Mouse (Mus musculus) embryo, embryonic 10 days (tissue): ENCODE measurements at regions not wholly inside any gene's neighbourhood (a gene's known extent, or its start where the extent isn't known, plus 50 kb on each side); places are given as distances from the start of the nearest gene placed in this dataset.
"Not testable (repeated sequence)": the region's sequence is repeated elsewhere in the genome, so short reads cannot be mapped to it uniquely, and the experiment has no call there.

Experiments
- DNase-seq: peaks from one replicate; pipeline ENCODE4 v3.0.0-alpha.2; 2015; ENCODE audit warnings: low spot score

DNA sequence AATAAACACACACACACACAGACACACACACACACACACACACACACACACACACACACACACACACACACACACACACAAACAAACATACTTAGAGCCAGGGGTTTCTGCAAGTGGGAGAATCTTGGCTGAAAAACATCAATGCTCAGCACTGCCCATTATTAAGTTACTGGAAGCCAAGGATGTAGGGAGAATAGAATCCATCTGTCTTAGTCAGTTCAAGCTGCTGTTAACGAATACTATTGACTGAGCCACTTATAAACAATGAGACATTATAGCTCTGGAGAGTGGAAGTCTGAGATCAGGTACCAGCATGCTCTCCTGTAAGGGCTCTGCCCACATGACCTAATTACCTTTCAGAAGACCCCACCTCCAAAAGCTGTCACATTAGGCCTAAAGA lies 87.4 kb downstream of the Fam174b start:
- no peak for DNase-seq

DNA sequence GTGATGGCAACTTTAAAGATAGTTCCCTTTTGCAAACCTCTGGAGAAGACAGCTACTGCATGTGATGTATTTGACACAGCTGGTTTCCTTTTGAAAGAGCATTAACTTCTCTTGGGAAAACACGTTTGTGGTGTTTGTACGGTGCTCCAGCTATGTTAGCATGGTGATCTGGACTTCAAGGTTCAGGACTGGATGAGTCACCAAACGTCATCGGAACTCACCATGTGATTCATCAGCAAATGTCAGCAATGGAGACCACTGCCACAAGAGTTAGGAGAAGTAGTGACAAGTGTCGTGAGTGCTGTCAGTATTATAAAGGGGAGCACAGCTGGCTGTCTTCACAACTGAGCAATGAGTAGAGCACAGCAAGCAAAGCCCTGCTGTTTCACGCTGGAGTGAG lies 90.5 kb downstream of the Fam174b start:
- DNase-seq, result no peak

DNA sequence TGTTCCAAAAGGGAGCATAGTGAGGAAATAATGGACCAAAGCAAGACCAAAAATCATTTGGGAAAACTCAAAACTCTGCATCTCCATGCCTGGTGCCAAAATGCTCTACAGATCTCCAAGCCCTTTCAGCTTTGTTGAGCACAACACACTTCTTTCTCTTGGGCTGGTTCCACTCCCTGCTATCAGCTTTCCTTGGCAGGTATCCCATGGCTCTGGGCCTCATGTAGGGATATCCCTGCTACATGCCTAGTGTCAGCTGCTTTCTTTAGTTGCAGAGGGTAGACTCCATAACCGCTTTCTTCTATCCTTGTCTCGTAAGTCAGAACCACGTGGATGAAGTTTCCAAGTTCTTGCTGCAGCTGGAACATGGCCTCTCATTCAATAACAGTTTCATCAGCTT lies 100.3 kb downstream of the Fam174b start:
- no peak for DNase-seq

DNA sequence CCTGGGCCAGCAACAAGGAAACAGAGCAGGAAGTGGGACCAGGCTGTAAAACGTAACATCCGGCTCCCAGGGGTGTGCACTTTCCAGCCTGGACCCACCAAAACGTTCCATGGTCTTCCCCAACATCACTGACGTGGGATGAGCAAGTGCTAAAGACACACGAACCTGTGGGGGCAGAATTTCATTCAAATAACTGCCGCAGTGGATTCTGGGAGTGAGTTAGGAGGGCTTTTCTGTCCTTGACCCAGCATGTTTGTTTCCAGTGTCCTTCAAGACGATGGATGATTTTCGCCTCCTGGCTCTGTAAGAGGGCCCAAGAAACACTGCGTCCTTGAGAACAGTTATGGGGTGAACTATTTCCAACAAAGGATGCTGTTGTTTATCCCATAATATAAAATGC lies 112.1 kb downstream of the Fam174b start:
- DNase-seq, result no peak

DNA sequence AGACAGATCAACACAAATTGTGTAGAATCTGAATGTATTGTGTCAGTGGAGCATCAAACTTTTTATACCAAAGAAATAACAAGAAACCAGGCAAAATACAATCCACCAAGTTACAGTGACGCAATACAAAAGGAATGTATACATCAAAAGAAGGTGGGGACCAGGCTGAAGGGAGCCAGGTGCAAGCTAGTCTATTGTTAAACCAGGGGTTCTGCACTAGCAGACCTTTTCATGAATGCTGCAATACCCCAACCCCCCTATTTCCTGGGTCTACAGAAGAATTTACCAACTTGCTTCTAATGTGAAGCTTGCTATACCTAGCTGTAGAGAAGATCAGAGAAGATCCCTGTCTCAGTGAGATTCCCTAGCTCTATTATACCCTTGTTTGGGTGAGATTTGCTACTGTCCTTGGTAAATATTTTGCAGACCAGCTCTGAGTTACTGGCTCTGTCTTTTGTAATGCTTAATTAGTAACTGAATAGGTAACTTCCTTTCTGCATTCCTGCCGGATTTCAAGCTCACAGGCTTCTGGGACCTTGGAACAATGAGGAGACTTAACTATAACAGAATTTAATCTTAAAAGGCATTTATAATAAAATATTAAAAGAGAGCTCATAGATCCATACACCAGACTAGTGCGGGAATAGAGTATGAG lies 113.3 kb downstream of the Fam174b start:
- DNase-seq, result not testable (repeated sequence)

DNA sequence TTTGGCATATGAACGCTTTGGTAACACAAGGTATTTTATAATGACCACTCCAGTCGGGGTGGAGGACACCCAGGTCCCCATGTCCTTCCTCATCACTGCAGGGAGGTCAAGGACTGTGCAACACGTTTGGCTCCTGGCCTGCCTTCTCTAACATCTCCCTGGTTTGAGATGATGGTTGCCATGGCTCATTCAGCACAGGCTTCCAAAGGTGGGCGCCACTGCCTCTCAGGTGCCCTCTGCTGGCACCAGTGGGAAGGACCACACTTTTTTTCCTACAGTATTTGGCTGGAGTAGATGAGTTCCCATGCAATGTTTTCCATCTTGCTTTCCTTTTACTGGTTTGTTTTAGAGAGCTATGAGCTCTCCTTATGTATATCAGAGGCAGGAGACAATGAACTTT lies 115.4 kb downstream of the Fam174b start:
- peak; percentile 70 for DNase-seq

DNA sequence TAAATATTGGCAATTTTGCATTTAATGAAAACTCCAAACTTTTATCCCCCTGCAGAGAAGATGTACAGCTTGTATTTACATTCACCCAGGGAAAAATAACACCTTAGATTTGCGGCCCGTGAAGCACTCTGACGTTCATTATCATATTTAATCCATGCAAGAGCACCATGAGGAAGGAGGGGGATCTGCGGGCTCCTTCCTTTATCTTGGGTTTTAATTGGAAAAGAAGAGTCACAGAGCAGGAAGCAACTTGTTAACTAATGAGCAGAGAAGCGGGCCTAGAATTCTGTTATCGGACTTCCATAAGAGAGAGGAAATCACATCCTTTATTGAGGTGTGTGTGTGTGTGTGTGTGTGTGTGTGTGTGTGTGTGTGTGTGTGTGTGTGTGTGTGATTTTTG lies 116.8 kb downstream of the Fam174b start:
- DNase-seq, result no peak

DNA sequence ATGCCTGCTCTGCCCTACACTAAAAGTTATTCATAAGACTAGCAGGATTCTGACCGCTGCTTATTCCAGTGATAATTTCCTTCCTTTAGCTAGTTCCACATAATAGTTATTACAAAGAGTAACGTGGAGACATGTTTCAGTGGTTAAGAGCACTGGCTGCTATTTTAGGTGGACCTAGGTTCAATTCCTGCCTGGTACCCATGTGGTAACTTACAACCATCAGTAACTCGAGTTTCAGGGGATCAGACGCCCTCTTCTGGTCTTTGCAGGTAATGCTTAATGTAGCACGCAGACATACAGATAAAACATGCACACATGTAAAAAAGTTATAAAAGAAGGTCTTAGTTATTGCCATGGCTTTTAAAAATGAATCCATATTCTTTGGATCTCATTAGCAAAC lies 125.0 kb downstream of the Fam174b start:
- DNase-seq, result no peak

DNA sequence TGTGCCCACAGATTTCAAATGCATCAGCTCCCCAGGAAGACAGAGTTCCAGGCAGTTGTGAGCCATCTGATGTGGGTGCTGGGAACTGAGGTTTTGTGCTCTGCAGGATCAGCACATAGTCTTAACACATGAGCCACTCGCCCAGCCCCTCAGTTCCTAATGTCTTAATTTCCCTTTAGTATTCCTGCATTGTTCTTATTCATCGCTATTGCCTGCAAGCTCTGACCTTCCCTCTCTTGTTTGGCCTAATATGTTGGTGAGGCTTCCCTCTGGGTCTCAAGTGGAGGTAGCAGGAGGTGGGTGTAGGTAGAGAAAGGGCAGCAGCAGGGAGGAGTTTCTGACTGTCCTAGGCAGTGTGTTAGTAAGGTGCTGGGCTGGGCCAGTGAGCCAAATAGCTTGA lies 132.1 kb downstream of the Fam174b start:
- no peak for DNase-seq

DNA sequence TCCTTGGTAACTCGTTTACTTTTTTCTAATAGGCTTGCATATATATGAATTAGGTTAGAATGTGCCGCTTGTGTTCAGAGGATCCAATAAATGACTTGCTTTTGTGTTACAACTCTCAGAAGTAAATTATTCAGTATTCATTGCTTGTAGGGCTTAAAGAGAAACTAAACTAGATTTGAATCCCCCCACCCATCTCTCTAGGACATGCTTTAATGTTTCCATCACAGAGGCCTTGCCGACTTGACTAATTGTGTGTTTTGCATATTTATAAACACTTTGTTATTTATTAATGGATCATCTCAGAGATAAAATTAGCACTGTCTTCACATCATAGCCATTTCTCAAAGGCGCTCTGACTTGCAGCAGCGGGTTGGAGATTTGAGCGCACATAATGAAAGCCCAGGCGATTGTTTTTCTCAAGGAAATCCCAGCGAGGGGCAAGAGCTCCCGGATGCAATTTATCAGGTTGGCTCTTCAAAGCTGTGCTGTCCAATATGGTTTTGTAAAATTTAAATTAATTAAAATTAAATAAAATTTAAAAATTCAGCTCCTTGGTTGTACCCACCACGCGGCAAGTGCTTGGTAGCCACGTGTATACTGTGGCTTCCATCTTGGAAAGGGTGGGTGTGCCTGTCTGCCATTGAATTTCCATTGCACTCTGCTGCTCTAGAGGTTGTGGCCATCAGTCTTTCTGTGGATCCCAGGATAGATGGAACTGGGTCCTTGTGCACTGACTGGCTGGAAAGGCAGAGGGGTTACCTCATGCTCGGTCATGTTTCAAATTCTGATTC lies 132.0 kb downstream of the St8sia2 start:
- no peak for DNase-seq

DNA sequence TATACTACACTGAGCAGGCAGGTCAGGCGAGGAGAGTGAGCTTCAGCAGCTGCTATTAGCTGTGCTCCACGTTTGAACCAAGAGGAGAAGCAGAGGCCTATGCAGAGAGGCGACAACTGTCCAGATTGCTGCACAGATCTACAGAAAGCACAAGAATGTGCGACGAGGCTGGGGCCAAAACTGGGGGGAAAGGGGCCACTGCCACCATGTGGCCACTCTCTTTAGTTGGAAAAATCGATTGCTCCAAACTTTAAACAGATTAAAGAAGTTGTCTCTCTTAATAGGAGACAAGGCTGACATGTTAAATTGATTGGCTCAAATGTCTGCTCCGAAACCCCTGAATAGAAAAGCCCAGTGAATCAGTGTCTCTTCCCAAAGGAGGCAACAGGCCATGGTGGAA lies 127.3 kb downstream of the St8sia2 start:
- DNase-seq, result no peak
